Mouse (Mus musculus): ENCODE measurements around the gene Tspyl4.
A peak's percentile ranks its signal among the peaks of the same experiment; 100 is the strongest.

DNA sequence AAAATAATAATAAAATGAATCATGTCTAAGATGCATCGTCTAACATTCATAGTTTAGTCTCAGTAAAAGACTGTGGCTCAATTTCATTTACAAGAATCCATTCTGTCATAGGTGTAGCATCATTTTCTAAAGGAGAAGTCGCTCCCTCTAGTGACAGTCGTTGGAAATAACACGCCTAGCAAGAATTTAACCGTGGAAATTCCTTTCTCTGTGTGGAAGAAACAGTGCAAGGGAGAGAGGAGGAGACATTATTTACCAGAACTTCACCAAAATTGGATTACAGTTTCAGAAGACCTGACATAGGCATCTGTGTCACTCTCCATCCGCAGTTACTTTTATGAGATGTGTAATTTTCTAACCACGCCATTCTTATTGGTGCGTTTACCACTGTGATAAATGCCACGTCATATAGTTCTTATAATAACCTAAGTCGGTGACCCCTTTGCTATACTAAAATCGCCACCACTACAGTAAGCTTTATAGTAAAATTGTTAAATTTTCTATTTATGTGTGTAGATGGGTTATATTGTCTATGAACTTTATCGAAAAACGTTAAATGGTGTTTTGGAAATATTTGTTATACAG lies 16.6 kb upstream of the Tspyl4 start:
- peak; percentile 80 for TF ChIP-seq CTCF (IDR thresholded peaks at IDR 0.05; ENCODE audit: low read depth)
- no peak for TF ChIP-seq EP300 (IDR thresholded peaks at IDR 0.05; ENCODE audit: low read depth)
